In the genomic region with DNA sequence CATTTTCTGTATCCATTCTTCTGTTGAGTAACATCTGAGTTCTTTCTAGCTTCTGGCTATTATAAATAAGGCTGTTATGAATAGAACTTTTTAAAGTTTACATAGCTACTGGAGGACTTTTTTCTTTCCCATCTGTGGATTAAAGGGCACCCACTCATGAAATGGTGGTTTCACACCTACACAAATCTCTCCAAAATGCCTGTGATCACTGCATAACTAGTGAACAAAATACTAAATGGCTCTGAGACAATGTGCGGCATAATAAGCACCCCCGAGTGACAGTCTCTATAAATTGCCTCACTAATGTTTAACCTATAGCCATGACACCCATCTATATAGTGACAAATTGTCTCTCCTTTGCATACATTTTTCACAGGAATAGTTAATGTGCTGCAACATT, we compare ENCODE assay signal across 34 mouse cellular contexts. TPM values are rescaled to one million over a fixed set of nuclear protein-coding genes. Genes with fewer than 3 reads are reported as not detected.
"Had no signal": no experiment of that assay in that cellular context is flagged by ENCODE, and none has a peak within 500 bp of the region (broad histone marks: within the 10 kb centered on the region; RNA-seq: fewer than 3 reads in every experiment).

No protein-coding gene starts in this region.

- H3K4me3 ChIP-seq: limb, embryonic 10.5 days; limb, embryonic 12.5 days; limb, embryonic 13.5 days; limb, embryonic 15.5 days; liver, embryonic 12.5 days; liver, embryonic 13.5 days; liver, embryonic 15.5 days; lung, embryonic 15.5 days; megakaryocyte, embryonic 14.5 days; midbrain, embryonic 10.5 days; midbrain, embryonic 12.5 days; midbrain, embryonic 13.5 days; midbrain, embryonic 15.5 days; myocyte; neural tube, embryonic 12.5 days had no signal

- DNase-seq: left cerebral cortex, postnatal 4 days; liver; liver, embryonic 13.5 days; liver, postnatal 0 days; lung, adult 18-20 months; lung, adult 2 months; lung, embryonic 14.5 days; lung, postnatal 10 days; lung, postnatal 14 days; lung, postnatal 36 days; lung, postnatal 4 days; midbrain, embryonic 14.5 days had no signal

- H3K27ac ChIP-seq: limb, embryonic 10.5 days; limb, embryonic 12.5 days; limb, embryonic 13.5 days; limb, embryonic 15.5 days; liver, embryonic 12.5 days; liver, embryonic 13.5 days; liver, embryonic 14.5 days; liver, embryonic 15.5 days; lung, embryonic 15.5 days; macrophage; midbrain, embryonic 10.5 days; midbrain, embryonic 12.5 days; midbrain, embryonic 13.5 days; midbrain, embryonic 15.5 days; neural tube, embryonic 12.5 days had no signal

- ATAC-seq: liver, embryonic 12.5 days; liver, postnatal 0 days; lung, postnatal 0 days; midbrain, embryonic 13.5 days; midbrain, embryonic 15.5 days; midbrain, embryonic 16.5 days had no signal

RNA-seq across cellular contexts. Expression of gene Gria2, which starts 44.3 kb away (rescaled TPM):
- total RNA-seq: liver, adult 2 months; megakaryocyte, adult 5-6 weeks; megakaryocyte-erythroid progenitor cell, adult 5-6 weeks; monocyte, adult 5-6 weeks had no signal
